Mouse (Mus musculus) midbrain, embryonic 16.5 days (tissue): ENCODE data around the gene Csf2rb2. TPM values are rescaled to one million over a fixed set of nuclear protein-coding genes. Genes with fewer than 3 reads are reported as not detected.

Source experiments
- ATAC-seq: fragments of 200-750 bp; cut with Nextera tagmentation; 2 replicates; pipeline ENCODE4 v1.8.0; 2017; ENCODE audit warnings: moderate TSS enrichment
- H3K27ac ChIP-seq: fragments of 300-500 bp; sonication (generic); 2 replicates; pipeline ENCODE4 v1.5.1; 2014; ENCODE audit warnings: mild to moderate bottlenecking, low read length, mixed read lengths
- H3K27me3 ChIP-seq: fragments of 300-500 bp; sonication (generic); 2 replicates; pipeline ENCODE4 v1.6.1; 2014; ENCODE audit warnings: low read depth, low read length, mixed read lengths; ENCODE audit not compliant: control insufficient read depth, insufficient read depth
- H3K36me3 ChIP-seq: fragments of 300-500 bp; sonication (generic); 2 replicates; pipeline ENCODE4 v1.6.1; 2014; ENCODE audit warnings: mild to moderate bottlenecking, low read length, moderate library complexity, mixed read lengths; ENCODE audit not compliant: control insufficient read depth, insufficient read depth
- H3K4me1 ChIP-seq: fragments of 300-500 bp; sonication (generic); 2 replicates; pipeline ENCODE4 v1.6.1; 2014; ENCODE audit warnings: mild to moderate bottlenecking, low read length, mixed read lengths; ENCODE audit not compliant: control insufficient read depth, insufficient read depth
- H3K4me2 ChIP-seq: fragments of 300-500 bp; sonication (generic); 2 replicates; pipeline ENCODE4 v1.6.1; 2014; ENCODE audit warnings: mild to moderate bottlenecking, low read length, mixed read lengths
- H3K4me3 ChIP-seq: fragments of 300-500 bp; sonication (generic); 2 replicates; pipeline ENCODE4 v1.5.1; 2014; ENCODE audit warnings: low read depth, mild to moderate bottlenecking, low read length, moderate library complexity, mixed read lengths
- H3K9ac ChIP-seq: fragments of 300-500 bp; sonication (generic); 2 replicates; pipeline ENCODE4 v1.6.1; 2014; ENCODE audit warnings: low read depth, low read length, mixed read lengths
- H3K9me3 ChIP-seq: fragments of 300-500 bp; sonication (generic); replicated peaks from 2 replicates; pipeline ENCODE4 v1.6.1; 2014; ENCODE audit warnings: mild to moderate bottlenecking, low read length, mixed read lengths; ENCODE audit not compliant: control insufficient read depth, poor library complexity, severe bottlenecking
- WGBS: fragments of 180-500 bp; shearing (Covaris S2); extraction: QIAGEN DNeasy Blood & Tissue Kit; methylation state at CpG from one replicate; pipeline ENCODE4 v1.1.7; 2014; 5-methylcytosine and 5-hydroxymethylcytosine counted together
- microRNA-seq: library from miRNA; unstranded; fragments of <30 nt; microRNA quantifications from one replicate; pipeline ENCODE4, GENCODE M21; 2017
- polyA plus RNA-seq: library from polyadenylated mRNA; unstranded; fragments of >200 nt; fragmentation: Nextera tagmentation; extraction: Ambion mirVana; gene quantifications from 2 replicates; pipeline ENCODE4 v1.2.1, GENCODE M21; 2015

Csf2rb2 gene
- polyA plus RNA-seq, 1 experiment from 2014 or later = 0.08 TPM

GRCm38 (mm10) chr15:78239453-78239852, 66.1 kb downstream of the Csf2rb2 start:
- ATAC-seq = no peak
- 25% methylated on average over 10 of the region's 10 CpGs for WGBS
- H3K4me1 ChIP-seq = no peaks in the 10 kb centered on the region
- H3K9ac ChIP-seq = no peak overlapping the region
- H3K4me2 ChIP-seq = no peak overlapping the region
- no peak overlapping the region for H3K27ac ChIP-seq
- no peaks in the 10 kb centered on the region for H3K36me3 ChIP-seq
- H3K4me3 ChIP-seq = no peak overlapping the region
- 0 out of 2 replicates have a peak, but pooled peaks cover 3% of the 10 kb centered on the region for H3K27me3 ChIP-seq
- no peaks in the 10 kb centered on the region for H3K9me3 ChIP-seq

GRCm38 (mm10) chr15:78234823-78235509, 70.6 kb downstream of the Csf2rb2 start:
- ATAC-seq = no peak
- no peaks in the 10 kb centered on the region for H3K36me3 ChIP-seq
- no peak overlapping the region for H3K9ac ChIP-seq
- H3K4me2 ChIP-seq = no peak overlapping the region
- H3K27ac ChIP-seq = no peak overlapping the region
- no peak overlapping the region for H3K4me3 ChIP-seq
- WGBS = 80% methylated on average over 5 of the region's 5 CpGs
- no peaks in the 10 kb centered on the region for H3K4me1 ChIP-seq
- no peaks in the 10 kb centered on the region for H3K9me3 ChIP-seq
- 0 out of 2 replicates have a peak, but pooled peaks cover 3% of the 10 kb centered on the region for H3K27me3 ChIP-seq

Small RNA genes lying within 50 kb of the gene (microRNA-seq; reads per million reads assigned to microRNA genes)
- gene Mir7676-1 = not detected
- not detected for gene Mir7676-2

Other genes starting within 250 kb of the Csf2rb2 start
- gene Cacng2, start 185.7 kb downstream of the Csf2rb2 start, polyA plus RNA-seq = 13.4 and 13.6 TPM in 2 replicates
- gene Ift27, start 131.6 kb downstream of the Csf2rb2 start, polyA plus RNA-seq = 90.0 and 104 TPM in 2 replicates
- gene Pvalb, start 99.3 kb downstream of the Csf2rb2 start, polyA plus RNA-seq = 1.3 and 1.8 TPM in 2 replicates
- gene Ncf4, start 60.9 kb downstream of the Csf2rb2 start, polyA plus RNA-seq = 0.54 and 1.6 TPM in 2 replicates
- gene Csf2rb, start 20.0 kb upstream of the Csf2rb2 start, polyA plus RNA-seq = 0.35 and 0.48 TPM in 2 replicates
- gene Tex33, start 90.2 kb upstream of the Csf2rb2 start, polyA plus RNA-seq = not detected in 2 replicates
- gene Tst, start 100.2 kb upstream of the Csf2rb2 start, polyA plus RNA-seq = 15.3 and 22.8 TPM in 2 replicates
- gene Mpst, start 100.7 kb upstream of the Csf2rb2 start, polyA plus RNA-seq = 3.6 and 4.3 TPM in 2 replicates
- 152 and 156 TPM in 2 replicates for gene Kctd17, start 122.8 kb upstream of the Csf2rb2 start, polyA plus RNA-seq
- gene Tmprss6, start 162.9 kb upstream of the Csf2rb2 start, polyA plus RNA-seq = 0.09 and 0.31 TPM in 2 replicates
- 0.20 TPM in 1 of 2 replicates, not detected in the other for gene Il2rb, start 189.6 kb upstream of the Csf2rb2 start, polyA plus RNA-seq
- 6.7 and 7.8 TPM in 2 replicates for gene C1qtnf6, start 225.7 kb upstream of the Csf2rb2 start, polyA plus RNA-seq
- 0.15 and 0.16 TPM in 2 replicates for gene Sstr3, start 239.0 kb upstream of the Csf2rb2 start, polyA plus RNA-seq